Mouse (Mus musculus): ENCODE results near the gene Vamp9.

Gene Vamp9

DNA sequence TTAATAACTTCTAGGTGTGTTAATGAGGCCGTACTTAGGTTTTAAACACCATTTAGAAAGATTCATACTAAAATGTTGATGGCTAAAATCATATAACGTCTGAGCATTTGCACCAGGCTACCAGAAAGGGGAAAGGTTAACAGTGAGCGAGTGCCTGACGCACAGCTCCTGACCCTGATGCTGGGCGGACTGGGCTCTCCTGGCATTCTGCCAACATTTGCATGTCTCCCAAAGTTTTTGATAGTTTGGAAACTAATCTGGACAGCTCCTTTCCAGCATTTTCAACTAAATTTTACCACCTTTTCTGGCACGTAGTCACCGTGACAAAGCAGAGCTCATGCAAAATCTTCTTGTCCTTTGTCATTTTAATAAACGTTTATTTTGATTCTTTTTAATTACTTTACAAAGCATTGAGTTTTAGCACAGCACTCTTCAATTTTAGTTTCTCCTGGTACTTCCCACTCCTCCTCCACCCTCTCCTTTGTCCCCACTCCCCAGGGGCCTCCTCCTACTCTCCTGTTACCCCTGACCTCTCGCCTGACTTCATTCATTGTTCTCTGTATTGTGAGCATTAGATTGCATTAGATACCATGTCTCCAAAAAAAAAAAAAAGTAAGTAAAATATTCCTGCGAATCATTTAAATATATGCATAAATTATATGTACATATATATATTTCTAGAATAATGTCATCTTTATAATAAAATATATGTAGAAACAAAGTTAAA, 35.9 kb downstream of the Vamp9 start:
- DNase-seq (ENCODE audit: low spot score) = no peak

GRCm38 (mm10) chr5:99952513-99952912, 46.5 kb downstream of the Vamp9 start:
- DNase-seq (ENCODE audit: low spot score) = no peak

- DNase-seq (ENCODE audit: low spot score) = no peak
Measured at GRCm38 (mm10) chr5:99953883-99954282, 47.8 kb downstream of the Vamp9 start.

DNA sequence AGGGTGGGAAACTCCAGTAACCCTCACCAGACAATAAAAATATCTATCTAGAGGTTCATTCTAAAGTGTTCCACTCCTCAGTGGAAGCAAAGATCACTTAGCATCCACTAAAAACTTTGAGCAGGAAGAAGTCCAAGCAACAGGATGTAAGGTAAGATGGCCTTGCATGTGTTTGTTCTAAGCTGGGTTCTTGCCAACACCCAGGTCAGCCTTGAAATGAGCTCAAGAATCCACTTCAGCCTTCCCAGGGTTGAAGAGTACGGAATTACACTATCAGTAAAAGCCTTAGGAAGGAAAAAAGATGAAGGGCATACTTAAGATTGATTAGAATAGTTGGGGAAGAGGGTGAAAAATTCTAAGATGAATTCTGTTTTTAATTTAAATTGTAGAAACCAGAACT, 52.6 kb downstream of the Vamp9 start:
- no peak for DNase-seq (ENCODE audit: low spot score)

DNA sequence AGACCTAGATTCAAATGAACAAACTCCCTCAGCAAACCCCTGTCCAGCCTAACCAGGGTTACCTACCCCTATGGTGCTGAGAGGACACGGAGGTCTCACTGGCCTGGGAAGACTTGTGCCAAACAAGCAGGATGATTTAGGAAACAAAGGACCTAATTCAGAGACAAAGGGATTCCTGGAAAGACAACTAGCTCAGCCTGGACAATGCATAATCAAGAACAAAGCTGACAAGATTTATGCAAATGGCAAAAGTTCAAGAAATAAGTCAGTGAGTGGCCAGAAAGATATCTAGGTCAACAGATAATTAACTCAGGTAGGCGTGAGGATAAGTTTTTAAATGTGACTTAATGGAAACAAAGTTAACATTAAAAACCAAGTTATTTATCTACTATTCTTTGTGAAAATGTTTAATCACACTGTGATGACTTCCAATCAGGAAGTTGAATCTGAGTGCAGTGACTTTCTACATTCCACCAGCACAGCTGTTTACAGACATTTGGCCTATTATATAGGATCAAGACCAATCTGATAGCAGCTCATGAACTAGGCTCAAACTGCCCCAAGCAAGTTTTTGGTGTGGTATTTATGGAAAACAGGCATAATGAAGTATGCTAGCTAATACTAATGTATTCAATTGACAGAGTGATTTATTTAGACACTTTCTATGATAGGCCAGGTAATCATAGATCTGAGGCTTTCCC, 53.3 kb downstream of the Vamp9 start:
- no peak for DNase-seq (ENCODE audit: low spot score)

GRCm38 (mm10) chr5:99959960-99960359, 53.9 kb downstream of the Vamp9 start:
- no peak for DNase-seq (ENCODE audit: low spot score)

DNA sequence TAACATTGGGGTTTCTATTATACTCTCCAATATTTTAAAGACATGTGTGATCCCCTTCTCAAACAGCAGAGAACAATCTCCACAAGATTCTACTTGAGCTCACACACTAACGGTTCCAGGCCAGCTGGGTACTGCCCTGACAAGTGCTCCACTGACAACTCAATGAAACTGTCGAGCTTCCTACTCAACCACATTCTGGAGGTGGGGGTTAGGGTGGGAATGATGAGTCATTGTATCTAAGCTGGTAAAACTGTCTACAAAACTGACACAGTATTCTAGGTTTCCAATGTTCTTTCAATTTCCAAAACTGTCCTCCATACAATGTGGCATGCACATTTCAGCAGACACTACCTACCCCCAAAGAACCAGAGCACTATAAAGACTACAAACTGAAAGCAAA, 67.9 kb downstream of the Vamp9 start:
- no peak for DNase-seq (ENCODE audit: low spot score)

DNA sequence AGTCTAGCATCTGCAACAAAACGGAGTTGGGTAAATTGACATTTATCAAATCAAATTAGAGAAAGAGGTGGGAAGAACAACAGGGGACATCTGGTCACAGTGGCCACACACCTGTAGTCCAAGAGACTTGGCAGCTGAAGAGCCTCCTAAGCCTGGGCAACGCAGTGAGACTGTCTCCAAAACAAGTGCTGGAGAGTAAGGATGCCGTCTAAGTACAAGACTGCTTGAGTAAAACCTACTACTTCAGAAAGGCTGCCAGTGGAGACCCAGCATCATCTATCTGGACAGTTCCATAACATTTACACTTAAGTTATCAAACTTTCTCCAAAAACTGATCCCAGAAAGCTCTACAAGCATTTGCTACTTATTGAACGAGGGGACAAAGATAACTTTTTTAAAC, 69.0 kb downstream of the Vamp9 start:
- DNase-seq (ENCODE audit: low spot score) = no peak

- DNase-seq (ENCODE audit: low spot score) = no peak
Measured at GRCm38 (mm10) chr5:99975776-99976175, 69.7 kb downstream of the Vamp9 start.

DNA sequence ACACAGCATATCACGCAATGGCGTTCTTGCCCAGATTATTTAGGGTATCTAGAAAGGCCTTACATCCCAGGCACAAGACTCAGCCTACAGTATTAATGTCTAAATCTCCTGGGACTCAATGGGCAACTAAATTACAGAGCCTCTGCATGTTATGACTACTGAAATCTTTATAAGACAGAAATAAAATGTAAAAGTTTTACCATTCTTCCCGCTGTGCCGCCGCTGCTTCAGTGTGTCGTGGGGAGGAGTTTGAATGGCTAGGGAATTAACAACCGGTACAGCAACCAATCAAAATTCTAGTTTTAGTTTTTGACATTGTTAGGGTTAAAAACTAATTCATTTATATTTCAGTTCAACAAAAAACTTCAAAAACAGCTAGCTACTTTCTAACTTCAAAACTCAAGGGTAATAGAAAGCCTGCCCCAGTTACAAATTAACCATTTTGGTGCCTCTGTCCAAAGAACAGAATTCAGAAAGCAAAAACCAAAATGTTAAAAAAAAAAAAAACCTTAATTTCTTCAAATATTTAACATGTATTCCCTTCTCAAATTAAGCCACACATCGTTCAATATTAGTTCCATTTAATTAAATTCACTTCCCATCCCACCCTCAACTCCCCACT, 70.4 kb downstream of the Vamp9 start:
- DNase-seq (ENCODE audit: low spot score) = no peak

DNA sequence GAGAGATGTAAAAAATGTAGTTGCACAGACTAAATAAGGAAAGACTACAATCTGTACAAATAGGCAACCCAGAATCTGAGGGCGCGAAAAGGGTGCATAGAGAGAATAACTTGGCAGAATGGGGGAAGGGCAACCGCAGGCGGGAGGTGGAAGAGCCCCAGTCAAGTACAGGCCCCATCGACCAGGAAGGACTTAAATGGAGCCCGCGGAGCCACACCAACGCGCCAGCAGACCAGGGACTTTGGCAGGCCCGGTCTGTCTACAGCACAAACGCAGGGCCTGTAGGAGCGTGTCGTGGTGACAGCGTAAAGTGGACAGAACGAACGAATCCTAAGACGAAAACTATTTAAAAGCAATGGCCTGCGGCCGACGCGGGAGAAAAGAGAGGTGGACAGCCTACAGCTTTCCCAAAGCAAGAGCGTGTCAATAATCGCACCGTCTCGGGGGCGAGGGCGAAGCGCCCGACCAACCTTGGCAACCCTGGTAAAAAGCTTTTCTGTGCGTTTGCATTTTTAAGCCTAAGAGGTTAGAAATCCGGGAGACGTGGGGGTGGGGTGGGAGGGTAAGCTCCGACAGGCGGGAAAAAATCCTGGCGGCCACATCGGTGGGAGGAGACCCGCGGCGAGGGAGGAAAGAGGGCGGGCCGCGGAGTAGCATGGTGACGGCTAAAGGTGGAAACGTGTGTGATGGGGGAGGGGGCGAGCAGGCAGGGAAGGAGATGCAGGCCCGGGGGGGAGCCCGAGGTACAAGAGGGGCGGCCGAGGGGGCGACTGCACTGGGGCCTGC, 71.7 kb downstream of the Vamp9 start:
- DNase-seq (ENCODE audit: low spot score) = peak; percentile 87

DNA sequence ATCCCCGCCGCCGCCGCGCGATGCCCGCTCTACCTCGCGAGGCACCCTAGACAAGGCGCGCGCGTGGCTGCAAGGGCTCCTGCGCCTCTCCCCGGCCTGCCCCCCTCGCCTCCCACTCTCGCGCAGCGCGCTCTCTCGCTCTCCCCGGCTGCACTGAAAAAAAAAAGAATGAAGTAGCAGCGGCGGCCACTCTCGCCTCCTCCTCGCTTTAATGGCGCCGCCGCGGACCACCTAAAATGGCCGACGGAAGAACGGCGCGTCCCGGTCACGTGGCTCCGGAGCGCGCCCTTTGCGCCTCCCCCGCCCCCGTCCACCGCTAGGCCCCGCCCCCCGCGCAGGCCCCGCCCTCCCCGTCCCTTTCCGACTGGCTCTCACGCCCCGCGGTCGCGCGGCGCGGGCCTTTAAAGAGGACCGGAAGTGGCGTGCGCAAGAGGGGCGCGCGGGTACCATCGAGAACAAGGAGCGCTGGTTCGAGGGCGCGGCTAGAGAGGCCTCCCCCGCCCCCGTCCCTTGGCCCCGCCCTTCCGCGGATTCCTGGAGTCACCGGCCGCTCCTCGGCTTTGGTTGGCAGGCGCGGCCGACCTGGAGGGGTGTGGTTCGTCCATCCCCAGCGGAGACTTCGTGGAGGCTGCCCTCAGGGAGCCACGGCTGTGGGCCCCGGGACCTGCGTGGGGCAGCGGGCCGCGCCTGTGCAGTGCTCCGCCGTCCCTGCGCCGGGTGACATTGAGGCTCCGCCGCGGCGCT, 72.8 kb downstream of the Vamp9 start, which contains the start of the genes Hnrnpd and 4930524J08Rik:
Hnrnpd (minus strand) TSS at position 240 of the 744 bp plus-strand sequence.
4930524J08Rik (plus strand) TSS at position 363 of the 744 bp plus-strand sequence.
- DNase-seq (ENCODE audit: low spot score) = peak; percentile 97

DNA sequence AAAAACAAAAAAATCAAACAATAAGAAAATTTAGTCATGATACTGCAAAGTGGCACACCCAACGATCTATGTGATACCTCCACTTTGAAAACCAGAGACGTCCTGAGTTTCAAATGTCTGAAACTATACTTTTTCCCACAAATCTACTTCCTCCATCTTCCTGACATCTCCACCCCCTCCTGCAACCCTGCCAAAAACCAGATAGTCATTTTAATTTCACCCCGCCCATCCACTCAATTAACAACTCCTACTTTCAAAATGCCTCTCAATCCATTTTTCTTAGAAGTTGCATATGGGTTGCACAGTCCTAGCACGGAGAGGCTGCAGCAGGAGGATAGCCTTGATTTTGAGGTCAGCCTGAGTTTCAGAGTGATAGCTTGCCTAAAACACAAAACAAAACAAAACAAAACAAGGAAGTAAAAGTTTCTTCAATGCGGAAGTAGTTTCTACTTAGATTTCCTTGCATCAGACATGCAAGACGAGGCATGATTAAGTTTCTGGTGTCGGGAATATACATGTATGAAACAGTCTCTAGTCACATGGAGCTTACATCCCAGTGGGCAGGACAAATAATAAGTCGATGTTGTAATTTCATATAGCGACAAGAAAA, 77.5 kb downstream of the Vamp9 start:
- no peak for DNase-seq (ENCODE audit: low spot score)

DNA sequence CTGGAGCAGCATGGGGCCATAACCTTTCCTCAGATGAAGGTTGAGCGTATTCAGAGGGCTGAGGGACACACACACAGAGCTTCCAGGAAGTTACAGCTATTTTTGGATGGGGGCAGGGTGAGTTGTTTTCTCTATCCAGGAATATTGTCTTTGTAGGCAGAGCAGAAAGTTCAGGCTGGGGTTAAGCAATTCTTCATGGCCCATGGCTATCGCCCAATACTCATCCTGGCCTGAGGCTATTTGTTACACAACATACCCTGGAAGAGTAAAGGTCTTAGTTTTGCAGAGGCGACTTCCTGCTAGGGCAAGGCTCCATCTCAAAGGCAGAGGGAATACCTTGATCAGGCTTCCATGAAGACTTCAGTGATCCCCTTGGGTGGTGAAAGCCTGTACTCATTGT, 88.1 kb downstream of the Vamp9 start:
- no peak for DNase-seq (ENCODE audit: low spot score)

DNA sequence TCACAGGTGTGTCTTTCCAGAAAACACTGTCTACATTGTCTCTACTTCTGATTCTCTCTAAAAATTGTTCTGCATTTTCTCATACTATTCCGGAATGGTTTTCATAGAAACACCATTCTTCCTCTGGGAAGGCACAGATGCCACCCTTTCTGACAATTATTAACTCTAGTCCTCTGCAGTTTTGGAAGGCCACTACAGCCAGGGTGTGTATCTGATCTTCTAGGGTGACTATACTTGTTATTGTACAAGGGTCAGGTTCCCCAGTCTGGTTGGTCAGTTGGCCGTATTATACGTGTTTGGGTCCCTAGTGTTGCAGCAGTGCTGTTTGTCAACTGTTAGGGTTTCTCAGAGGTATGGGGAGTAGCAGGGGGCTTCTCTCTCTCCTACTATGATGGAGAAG, 88.6 kb downstream of the Vamp9 start:
- DNase-seq (ENCODE audit: low spot score) = no peak

- DNase-seq (ENCODE audit: low spot score) = no peak
Measured at GRCm38 (mm10) chr5:100000048-100000447, 94.0 kb downstream of the Vamp9 start.

DNA sequence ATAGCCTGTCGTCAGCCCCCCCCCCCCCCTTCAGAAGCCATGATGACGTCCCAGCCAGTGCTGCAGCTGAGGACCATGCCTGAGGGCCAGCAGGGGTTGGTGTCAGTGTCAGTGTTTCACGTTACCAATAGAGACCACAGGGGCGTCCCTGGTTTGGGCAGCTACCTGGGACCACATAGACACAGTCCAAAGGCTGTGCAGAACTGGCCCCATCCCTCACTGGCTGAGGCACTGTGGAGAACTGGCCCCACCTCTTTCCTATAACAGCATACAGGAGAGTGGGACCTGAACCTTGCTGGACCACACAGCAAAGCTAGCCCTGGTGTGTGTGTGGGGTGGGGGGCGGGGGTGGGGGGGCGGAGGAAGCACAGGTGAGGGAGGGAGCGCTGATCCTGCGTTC, 94.4 kb downstream of the Vamp9 start:
- DNase-seq (ENCODE audit: low spot score) = no peak
